Mouse (Mus musculus) forelimb bud, embryonic 11.5 days (tissue): ENCODE measurements around the gene Gng7.

ENCODE experiments used
- DNase-seq: peaks from one replicate; pipeline ENCODE4 v3.0.0-alpha.2; 2012; ENCODE audit warnings: low read depth, low spot score

Gng7 gene

GRCm38 (mm10) chr10:80901409-80902272 lies 113.1 kb downstream of the Gng7 start:
- DNase-seq = no peak

GRCm38 (mm10) chr10:80900318-80901247 lies 114.2 kb downstream of the Gng7 start, which contains the start of gene Timm13:
Gene Timm13, minus strand, starts transcription at chr10:80900969.
- peak; percentile 100 for DNase-seq

- DNase-seq = no peak
Measured at GRCm38 (mm10) chr10:80899591-80900317, 115.0 kb downstream of the Gng7 start.

- DNase-seq = no peak
Measured at GRCm38 (mm10) chr10:80899074-80899473, 115.7 kb downstream of the Gng7 start.
